Mouse (Mus musculus) ES-Bruce4 (cell line): Measurements from ENCODE around the gene Sars. TPM values are rescaled to one million over a fixed set of nuclear protein-coding genes. Genes with fewer than 3 reads are reported as not detected.
A peak's percentile ranks its signal among the peaks of the same experiment; 100 is the strongest.

Experiments used
- H3K27ac ChIP-seq: 2 replicates; pipeline ENCODE4 v1.5.1; 2012; ENCODE audit warnings: low read length, inconsistent platforms; ENCODE audit not compliant: insufficient read depth
- H3K27me3 ChIP-seq: 2 replicates; pipeline ENCODE4 v1.6.1; 2012; ENCODE audit warnings: mild to moderate bottlenecking, low read length, inconsistent platforms; ENCODE audit not compliant: control insufficient read depth, poor library complexity, insufficient read depth, severe bottlenecking
- H3K36me3 ChIP-seq: 2 replicates; pipeline ENCODE4 v1.6.1; 2012; ENCODE audit warnings: inconsistent platforms, mild to moderate bottlenecking, low read length, moderate library complexity; ENCODE audit not compliant: control insufficient read depth, poor library complexity, insufficient read depth, severe bottlenecking
- H3K4me1 ChIP-seq: one replicate; pipeline ENCODE4 v1.8.1; 2011; ENCODE audit warnings: low read length; ENCODE audit not compliant: control insufficient read depth, insufficient read depth
- H3K4me3 ChIP-seq: 2 replicates; pipeline ENCODE4 v1.5.1; 2011; ENCODE audit warnings: low read depth, mild to moderate bottlenecking, low read length
- H3K9ac ChIP-seq: 2 replicates; pipeline ENCODE4 v1.6.1; 2012; ENCODE audit warnings: low read depth, mild to moderate bottlenecking, inconsistent platforms; ENCODE audit not compliant: poor library complexity, severe bottlenecking
- H3K9me3 ChIP-seq: replicated peaks from 2 replicates; pipeline ENCODE4 v1.6.1; 2012; ENCODE audit warnings: mild to moderate bottlenecking, low read length, inconsistent platforms; ENCODE audit not compliant: control insufficient read depth, poor library complexity, insufficient read depth, severe bottlenecking
- CTCF ChIP-seq: IDR thresholded peaks from one replicate; pipeline ENCODE4 v1.8.1; 2011; ENCODE audit warnings: low read depth, low read length
- EP300 ChIP-seq: IDR thresholded peaks from 2 replicates; pipeline ENCODE4 v1.6.1; 2011; ENCODE audit warnings: low read depth, low read length; ENCODE audit not compliant: insufficient read depth
- POLR2A ChIP-seq: IDR thresholded peaks from one replicate; pipeline ENCODE4 v1.8.1; 2011; ENCODE audit warnings: low read length; ENCODE audit not compliant: insufficient read depth
- polyA plus RNA-seq: library from polyadenylated mRNA; stranded (reverse); fragments of >200 nt; gene quantifications from 2 replicates; pipeline ENCODE4 v1.2.4, GENCODE M21; 2011; ENCODE audit warnings: low read depth; ENCODE audit not compliant: missing spikeins, insufficient read depth, insufficient read length

Sars gene
- polyA plus RNA-seq, 1 experiment, result 273 TPM

GRCm38 (mm10) chr3:108411026-108411753 is 33.8 kb downstream of the Sars start:
- TF ChIP-seq POLR2A (no peak), CTCF (no peak), EP300 (no peak)
- Histone ChIP-seq H3K4me3 (no peak overlapping the region), H3K27ac (no peak overlapping the region), H3K27me3 (no peaks in the 10 kb centered on the region), H3K4me1 (peaks cover 3% of the 10 kb centered on the region), H3K9me3 (no peaks in the 10 kb centered on the region), H3K36me3 (no peaks in the 10 kb centered on the region), H3K9ac (no peak overlapping the region)

DNA sequence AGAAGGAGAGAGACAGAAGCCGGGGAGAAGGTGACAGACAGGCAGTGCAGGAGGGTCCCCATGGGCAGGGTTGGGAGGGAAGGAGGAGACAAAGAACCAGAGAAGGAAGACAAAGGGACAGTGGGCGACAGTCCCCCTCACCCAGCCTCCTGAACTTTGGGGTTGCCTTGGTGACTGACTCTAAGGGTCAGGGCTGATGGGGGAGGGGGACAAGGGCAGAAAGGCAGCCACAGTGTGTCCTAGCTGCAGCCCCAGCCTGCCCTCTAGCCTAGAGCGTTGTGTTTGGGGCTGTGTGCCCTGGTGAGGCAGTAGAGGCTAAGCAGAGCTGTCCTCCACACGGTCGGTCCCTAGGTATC is 34.7 kb downstream of the Sars start:
- peaks cover 3% of the 10 kb centered on the region for H3K4me1 ChIP-seq
- H3K27me3 ChIP-seq, result no peaks in the 10 kb centered on the region
- no peak overlapping the region for H3K27ac ChIP-seq
- H3K36me3 ChIP-seq, result no peaks in the 10 kb centered on the region
- no peak overlapping the region for H3K4me3 ChIP-seq
- TF ChIP-seq EP300 (no peak), POLR2A (no peak), CTCF (no peak)
- H3K9me3 ChIP-seq, result no peaks in the 10 kb centered on the region
- no peak overlapping the region for H3K9ac ChIP-seq

GRCm38 (mm10) chr3:108409656-108410358 is 35.2 kb downstream of the Sars start:
- Histone ChIP-seq H3K9me3 (no peaks in the 10 kb centered on the region), H3K27me3 (no peaks in the 10 kb centered on the region), H3K9ac (no peak overlapping the region), H3K27ac (no peak overlapping the region), H3K4me1 (peaks cover 3% of the 10 kb centered on the region), H3K4me3 (no peak overlapping the region), H3K36me3 (no peaks in the 10 kb centered on the region)
- TF ChIP-seq CTCF (no peak), EP300 (no peak), POLR2A (no peak)

- Histone ChIP-seq H3K4me3 (no peak overlapping the region), H3K27me3 (no peaks in the 10 kb centered on the region), H3K36me3 (no peaks in the 10 kb centered on the region), H3K4me1 (peaks cover 3% of the 10 kb centered on the region), H3K9me3 (no peaks in the 10 kb centered on the region), H3K27ac (no peak overlapping the region), H3K9ac (no peak overlapping the region)
- no peak for TF ChIP-seq POLR2A
- TF ChIP-seq CTCF, result no peak
- no peak for TF ChIP-seq EP300
Observed at GRCm38 (mm10) chr3:108408517-108409008, 36.4 kb downstream of the Sars start.

- no peak overlapping the region for H3K9ac ChIP-seq
- H3K36me3 ChIP-seq, result no peaks in the 10 kb centered on the region
- H3K27me3 ChIP-seq, result no peaks in the 10 kb centered on the region
- peak overlapping the region; percentile 19; the same call in 1 of the 2 replicates for H3K4me3 ChIP-seq
- peaks cover 3% of the 10 kb centered on the region for H3K4me1 ChIP-seq
- no peak overlapping the region for H3K27ac ChIP-seq
- no peaks in the 10 kb centered on the region for H3K9me3 ChIP-seq
- TF ChIP-seq POLR2A (no peak), CTCF (no peak), EP300 (no peak)
Observed at GRCm38 (mm10) chr3:108406306-108406885, 38.6 kb downstream of the Sars start.

DNA sequence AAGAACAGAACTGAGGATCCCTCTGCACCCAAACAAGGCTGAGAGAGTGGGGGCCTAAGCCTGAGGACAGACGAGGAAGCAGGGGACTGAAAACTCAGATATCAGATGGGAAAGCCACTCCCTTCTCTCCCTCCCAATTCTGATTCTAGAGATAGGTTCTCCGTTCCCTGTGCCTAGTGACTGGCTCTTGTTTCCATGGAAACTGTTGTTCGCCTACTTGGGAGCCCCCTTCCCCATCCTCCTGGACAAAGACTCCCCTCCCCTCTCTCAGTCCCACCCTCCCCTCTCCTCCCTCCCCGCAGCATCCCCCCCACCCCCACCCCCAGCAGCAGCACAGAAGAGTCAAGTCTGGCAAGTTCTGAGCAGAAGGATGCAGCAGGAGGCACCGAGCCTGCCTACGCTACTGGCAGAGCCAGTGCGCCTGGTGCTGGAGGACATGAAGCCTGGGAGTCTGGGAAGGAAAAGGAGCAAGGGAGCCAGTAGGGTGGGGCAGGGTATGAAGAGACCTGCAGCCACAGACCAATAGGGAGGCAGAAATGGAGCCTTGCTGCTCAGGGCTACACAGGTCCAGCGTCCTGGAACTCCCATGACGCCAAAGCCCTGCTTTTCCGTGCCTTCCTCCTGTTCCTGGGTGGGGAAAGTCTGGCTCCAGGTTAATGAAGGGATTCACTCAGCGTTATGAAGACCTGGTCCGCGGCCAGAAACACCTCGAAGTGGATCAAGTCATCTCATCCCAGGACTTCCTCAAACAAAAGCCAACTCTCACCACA is 39.3 kb downstream of the Sars start:
- no peak overlapping the region for H3K27ac ChIP-seq
- H3K9me3 ChIP-seq, result no peaks in the 10 kb centered on the region
- TF ChIP-seq EP300 (no peak), POLR2A (no peak), CTCF (no peak)
- H3K36me3 ChIP-seq, result no peaks in the 10 kb centered on the region
- no peak overlapping the region for H3K9ac ChIP-seq
- peaks cover 3% of the 10 kb centered on the region for H3K4me1 ChIP-seq
- no peaks in the 10 kb centered on the region for H3K27me3 ChIP-seq
- H3K4me3 ChIP-seq, result no peak overlapping the region
